Mouse (Mus musculus) erythroblast, embryonic 14.5 days (primary cell): ENCODE results near the gene Plscr1.

ENCODE experiments used
- GATA1 ChIP-seq: IDR thresholded peaks from 2 replicates; pipeline ENCODE4 v1.6.1; 2012; ENCODE audit warnings: low read length, inconsistent platforms, mixed read lengths
- TAL1 ChIP-seq: IDR thresholded peaks from 3 replicates; pipeline ENCODE4 v1.6.1; 2012; ENCODE audit warnings: low read length, inconsistent platforms, mixed read lengths

DNA sequence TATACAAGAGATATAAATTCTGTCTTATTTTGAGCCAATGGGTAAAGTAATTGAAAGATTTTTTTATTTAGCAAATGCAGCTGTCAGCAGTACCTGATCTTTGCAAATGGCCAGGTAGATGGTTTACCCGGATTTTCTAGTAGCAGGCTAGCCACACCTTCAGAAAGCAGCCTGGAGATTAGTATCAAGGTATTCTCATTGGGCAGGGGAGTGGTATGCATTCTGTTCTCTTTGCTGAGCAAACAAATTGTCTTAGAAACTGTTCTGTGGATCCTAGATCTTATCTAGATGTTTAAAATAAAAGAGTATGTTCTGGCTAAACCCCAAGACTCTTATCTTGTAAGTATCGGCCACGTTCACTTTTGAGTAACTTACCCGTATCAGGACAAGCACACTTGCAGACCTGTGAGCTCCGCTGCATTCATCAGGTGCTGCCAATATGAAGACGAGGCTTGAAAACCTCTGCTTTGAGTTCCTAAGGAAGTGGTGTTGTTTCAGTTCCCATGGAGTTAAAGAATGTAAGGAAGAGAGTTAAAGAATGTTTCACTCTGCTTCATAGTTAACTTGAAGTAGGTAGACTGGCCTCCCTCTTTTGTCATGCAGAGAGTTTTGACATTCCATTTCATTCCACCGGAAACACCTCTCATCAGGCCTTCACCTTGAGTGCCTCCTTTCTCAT, 11.1 kb downstream of the Plscr1 start:
- TF ChIP-seq GATA1 (no peak), TAL1 (no peak)
